Mouse (Mus musculus) liver, embryonic 14.5 days (tissue): ENCODE results near the gene Fbxo31. TPM values are rescaled to one million over a fixed set of nuclear protein-coding genes. Genes with fewer than 3 reads are reported as not detected.

ENCODE experiments used
- ATAC-seq: fragments of 200-750 bp; cut with Nextera tagmentation; 2 replicates; pipeline ENCODE4 v1.8.0; 2017; ENCODE audit warnings: moderate number of reproducible peaks, mild to moderate bottlenecking, moderate library complexity; ENCODE audit not compliant: insufficient read depth
- DNase-seq, 3 experiments: peaks; one replicate each; pipeline ENCODE4 v3.0.0-alpha.2; 2012 to 2013; ENCODE audit warnings: low read depth in 3 of 3, low spot score in 3 of 3
- H3K27ac ChIP-seq: fragments of 300-500 bp; sonication (generic); 2 replicates; pipeline ENCODE4 v1.5.1; 2014; ENCODE audit warnings: moderate library complexity, mild to moderate bottlenecking, control low read depth, inconsistent platforms
- H3K27me3 ChIP-seq: fragments of 300-500 bp; sonication (generic); 2 replicates; pipeline ENCODE4 v1.6.1; 2014; ENCODE audit warnings: mild to moderate bottlenecking, low read length, moderate library complexity; ENCODE audit not compliant: control insufficient read depth, insufficient read depth
- H3K36me3 ChIP-seq: fragments of 300-500 bp; sonication (generic); replicated peaks from 2 replicates; pipeline ENCODE4 v1.6.1; 2014; ENCODE audit warnings: low read depth; ENCODE audit not compliant: control insufficient read depth, insufficient read depth
- H3K4me1 ChIP-seq, 2 experiments: fragments of 200-500 bp in 1 of 2; fragments of 300-500 bp in 1 of 2; sonication (generic) in 1 of 2; replicated peaks; 2 replicates each; pipeline ENCODE4 v1.6.1; 2012 to 2014; ENCODE audit warnings: antibody characterized with exemption in 1 of 2, inconsistent platforms in 1 of 2, low read length in 1 of 2; ENCODE audit not compliant: control insufficient read depth in 2 of 2, insufficient read depth in 2 of 2
- H3K4me2 ChIP-seq: fragments of 300-500 bp; sonication (generic); 2 replicates; pipeline ENCODE4 v1.6.1; 2014; ENCODE audit warnings: low read depth, mild to moderate bottlenecking, control low read depth, moderate library complexity
- H3K4me3 ChIP-seq, 2 experiments: fragments of 200-500 bp in 1 of 2; fragments of 300-500 bp in 1 of 2; sonication (generic) in 1 of 2; 2 replicates each; pipeline ENCODE4 v1.5.1; 2012 to 2014; ENCODE audit warnings: low read depth in 2 of 2, low read length in 2 of 2, mild to moderate bottlenecking in 2 of 2, control low read depth in 1 of 2, inconsistent platforms in 1 of 2, moderate library complexity in 1 of 2; ENCODE audit not compliant: insufficient read depth in 1 of 2
- H3K9ac ChIP-seq: fragments of 300-500 bp; sonication (generic); replicated peaks from 2 replicates; pipeline ENCODE4 v1.6.1; 2014; ENCODE audit warnings: mild to moderate bottlenecking, control low read depth, moderate library complexity
- H3K9me3 ChIP-seq: fragments of 300-500 bp; sonication (generic); 2 replicates; pipeline ENCODE4 v1.6.1; 2016; ENCODE audit warnings: low read length, mixed read lengths; ENCODE audit not compliant: control insufficient read depth
- CTCF ChIP-seq: IDR thresholded peaks from 2 replicates; pipeline ENCODE4 v1.5.1; 2016; ENCODE audit warnings: antibody characterized with exemption, low read depth, control low read depth
- EP300 ChIP-seq: IDR thresholded peaks from 2 replicates; pipeline ENCODE4 v1.6.1; 2016; ENCODE audit warnings: antibody characterized with exemption, low read depth
- WGBS: fragments of 180-500 bp; shearing (Covaris S2); extraction: QIAGEN DNeasy Blood & Tissue Kit; methylation state at CpG from one replicate; pipeline ENCODE4 v1.1.7; 2014; ENCODE audit not compliant: insufficient replicate concordance; 5-methylcytosine and 5-hydroxymethylcytosine counted together
- polyA plus RNA-seq, 2 experiments: library from polyadenylated mRNA; depleted of rRNA in 1 of 2; stranded (reverse) in 1 of 2; unstranded in 1 of 2; fragments of >200 nt; fragmentation: Nextera tagmentation in 1 of 2; extraction: Ambion mirVana in 1 of 2; gene quantifications; 2 replicates each; pipeline versions ENCODE4 v1.2.1 to v1.2.3; 2012 to 2014

The Fbxo31 gene
- polyA plus RNA-seq, 2 experiments: 5.8 to 6.6 TPM

GRCm38 (mm10) chr8:121613419-121613818, 34.8 kb upstream of the Fbxo31 start:
- ATAC-seq (no peak), DNase-seq (no peak)
- H3K4me3 ChIP-seq: no peak overlapping the region
- H3K27me3 ChIP-seq: no peaks in the 10 kb centered on the region
- H3K4me2 ChIP-seq: no peak overlapping the region
- no peaks in the 10 kb centered on the region for H3K9me3 ChIP-seq
- no peaks in the 10 kb centered on the region for H3K36me3 ChIP-seq
- H3K4me1 ChIP-seq: no peaks in the 10 kb centered on the region
- TF ChIP-seq CTCF: no peak
- no peak for TF ChIP-seq EP300
- no peak overlapping the region for H3K27ac ChIP-seq
- H3K9ac ChIP-seq: no peak overlapping the region

GRCm38 (mm10) chr8:121609916-121610315, 31.3 kb upstream of the Fbxo31 start:
- Histone ChIP-seq H3K27me3 (no peaks in the 10 kb centered on the region), H3K4me2 (no peak overlapping the region), H3K36me3 (no peaks in the 10 kb centered on the region)

GRCm38 (mm10) chr8:121609251-121609650, 30.6 kb upstream of the Fbxo31 start:
- WGBS: 70% methylated on average over 15 of the region's 15 CpGs
- Histone ChIP-seq H3K27me3 (no peaks in the 10 kb centered on the region), H3K4me1 (no peaks in the 10 kb centered on the region), H3K27ac (no peak overlapping the region), H3K9me3 (no peaks in the 10 kb centered on the region), H3K9ac (no peak overlapping the region), H3K4me2 (no peak overlapping the region), H3K36me3 (no peaks in the 10 kb centered on the region), H3K4me3 (no peak overlapping the region)
- TF ChIP-seq CTCF: no peak
- TF ChIP-seq EP300: no peak
- ATAC-seq (no peak), DNase-seq (no peak)

More at GRCm38 (mm10) chr8:121609916-121610315, 31.3 kb upstream of the Fbxo31 start:
- H3K4me1 ChIP-seq: no peaks in the 10 kb centered on the region
- WGBS: 76% methylated on average over 11 of the region's 11 CpGs
- no peak overlapping the region for H3K4me3 ChIP-seq
- no peak overlapping the region for H3K27ac ChIP-seq
- no peak overlapping the region for H3K9ac ChIP-seq
- DNase-seq (no peak), ATAC-seq (no peak)
- TF ChIP-seq CTCF (no peak), EP300 (no peak)
- H3K9me3 ChIP-seq: no peaks in the 10 kb centered on the region

GRCm38 (mm10) chr8:121607661-121608060, 29.1 kb upstream of the Fbxo31 start:
- no peak overlapping the region for H3K4me2 ChIP-seq
- no peaks in the 10 kb centered on the region for H3K36me3 ChIP-seq
- no peak for DNase-seq
- H3K27ac ChIP-seq: no peak overlapping the region
- no peak overlapping the region for H3K4me3 ChIP-seq
- 64% methylated on average over 5 of the region's 5 CpGs for WGBS
- ATAC-seq: no peak
- no peak for TF ChIP-seq EP300
- peak; percentile 56 for TF ChIP-seq CTCF
- no peaks in the 10 kb centered on the region for H3K27me3 ChIP-seq
- no peaks in the 10 kb centered on the region for H3K9me3 ChIP-seq
- no peak overlapping the region for H3K9ac ChIP-seq
- H3K4me1 ChIP-seq: no peaks in the 10 kb centered on the region

- H3K27ac ChIP-seq: no peak overlapping the region
- H3K4me1 ChIP-seq: no peaks in the 10 kb centered on the region
- H3K9me3 ChIP-seq: no peaks in the 10 kb centered on the region
- H3K4me3 ChIP-seq: no peak overlapping the region
- H3K4me2 ChIP-seq: no peak overlapping the region
- WGBS: 76% methylated on average over 12 of the region's 12 CpGs
- no peaks in the 10 kb centered on the region for H3K27me3 ChIP-seq
- TF ChIP-seq CTCF (no peak), EP300 (no peak)
- ATAC-seq: no peak
- DNase-seq: no peak
- no peaks in the 10 kb centered on the region; the same call in 1 of the 2 replicates for H3K36me3 ChIP-seq
- H3K9ac ChIP-seq: no peak overlapping the region
Measured at GRCm38 (mm10) chr8:121603801-121604200, 25.2 kb upstream of the Fbxo31 start.
